In the genomic region with DNA sequence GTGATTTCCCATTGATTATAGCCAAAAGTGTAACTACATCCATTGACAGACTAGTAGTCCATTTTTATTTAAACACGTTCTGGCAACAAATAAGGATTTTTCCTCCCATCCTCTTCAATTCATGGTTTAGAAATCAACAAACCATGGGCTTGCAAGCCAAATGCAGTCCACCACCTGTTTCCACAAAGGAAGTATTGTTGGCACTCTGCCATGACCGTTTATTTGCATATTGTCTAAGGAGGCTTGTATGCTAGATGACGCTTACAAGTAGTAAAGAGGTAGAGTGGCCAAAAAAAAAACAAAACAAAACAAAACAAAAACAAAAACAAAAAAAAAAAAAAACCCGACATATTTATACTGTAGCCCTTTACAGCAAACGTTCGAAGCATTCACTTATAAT, we compare ENCODE assay signal across 12 mouse cellular contexts. TPM values are rescaled to one million over a fixed set of nuclear protein-coding genes. Genes with fewer than 3 reads are reported as not detected.
A peak's percentile ranks its signal among the peaks of the same experiment; 100 is the strongest.
DNase-seq lines count a peak whose midpoint lies in the region; TF ChIP-seq lines count a peak whose summit lies in the region.
"Had no signal": no experiment of that assay in that cellular context is flagged by ENCODE, and none has a peak within 500 bp of the region (broad histone marks: within the 10 kb centered on the region; RNA-seq: fewer than 3 reads in every experiment).

No protein-coding gene starts in this region.

- no peaks in the 10 kb centered on the region for H3K27me3 ChIP-seq in heart, embryonic 10.5 days (ENCODE audit: insufficient read depth, poor library complexity, severe bottlenecking)
- H3K27me3 ChIP-seq: hindbrain, embryonic 12.5 days had no signal

- H3K4me1 ChIP-seq in heart, embryonic 10.5 days, result no peaks in the 10 kb centered on the region; the same call in 1 of the 2 replicates

- DNase-seq in heart, adult 11 months, result peak; percentile 87
- DNase-seq in heart, embryonic 10.5 days (ENCODE audit: low spot score), result no peak
- DNase-seq in layer of hippocampus, adult 2 months (ENCODE audit: low spot score in 2 of 2), result no peak
- DNase-seq in layer of hippocampus, postnatal 14 days (ENCODE audit: low spot score in 2 of 2), result no peak
- peak; percentile 53 to 64 for DNase-seq in B cell, adult 2 months
- DNase-seq in forelimb bud, embryonic 11.5 days (ENCODE audit: low read depth, low spot score), result peak; percentile 24
- DNase-seq in thymus, postnatal 0 days (ENCODE audit: low spot score), result no peak
- DNase-seq: embryo, embryonic 11 days; liver had no signal

- H3K9me3 ChIP-seq in heart, embryonic 10.5 days, result no peaks in the 10 kb centered on the region
- H3K9me3 ChIP-seq: hindbrain, embryonic 12.5 days had no signal

- H3K36me3 ChIP-seq in heart, embryonic 10.5 days, result no peaks in the 10 kb centered on the region
- H3K36me3 ChIP-seq: hindbrain, embryonic 12.5 days had no signal

- 75% methylated on average over 6 of the region's 6 CpGs for WGBS in heart, embryonic 10.5 days

- no peak overlapping the region for H3K27ac ChIP-seq in heart, embryonic 10.5 days
- peak overlapping the region; percentile 79; the same call in 1 of the 2 replicates for H3K27ac ChIP-seq in layer of hippocampus, adult 2 months
- H3K27ac ChIP-seq: hindbrain, embryonic 12.5 days; macrophage; stomach, postnatal 0 days had no signal

- H3K4me3 ChIP-seq in heart, embryonic 10.5 days, result no peak overlapping the region
- H3K4me3 ChIP-seq in layer of hippocampus, adult 2 months, result no peak overlapping the region
- H3K4me3 ChIP-seq: hindbrain, embryonic 12.5 days had no signal

- no peak for TF ChIP-seq CTCF in layer of hippocampus, adult 2 months (conservative IDR thresholded peaks at IDR 0.05)

RNA-seq across cellular contexts. Expression of a gene that starts 3.3 kb away (rescaled TPM):
- polyA plus RNA-seq in heart, embryonic 10.5 days (2016; fragmentation: Nextera tagmentation; extraction: Ambion mirVana), result 6.5 and 6.8 TPM in 2 replicates
- 10 to 100 TPM; 42.4 to 47.8 TPM for total RNA-seq in layer of hippocampus, adult 2 months (2021)
- 10 to 100 TPM; 47.4 to 50.0 TPM for total RNA-seq in layer of hippocampus, postnatal 14 days (2021)
- 13.3 and 14.5 TPM in 2 replicates for polyA plus RNA-seq in thymus, postnatal 0 days (2015; fragmentation: Nextera tagmentation; extraction: Ambion mirVana)

RNA-seq across cellular contexts. Expression of a gene that starts 7.6 kb away (rescaled TPM):
- polyA plus RNA-seq in heart, embryonic 10.5 days (2016; fragmentation: Nextera tagmentation; extraction: Ambion mirVana), result not detected in 2 replicates
- 1 to 10 TPM; 2.6 to 3.2 TPM for total RNA-seq in layer of hippocampus, adult 2 months (2021)
- 1 to 10 TPM; 1.9 to 2.9 TPM for total RNA-seq in layer of hippocampus, postnatal 14 days (2021)
- not detected in 2 replicates for polyA plus RNA-seq in thymus, postnatal 0 days (2015; fragmentation: Nextera tagmentation; extraction: Ambion mirVana)
- polyA plus RNA-seq: hindbrain, embryonic 12.5 days; stomach, postnatal 0 days had no signal

Comparison
In these comparisons a context has a peak if more than half of its experiments do, and no peak if none do; other contexts are left out.
1. DNase-seq: peak in heart, adult 11 months (single experiment), B cell, adult 2 months (2 of 2) and forelimb bud, embryonic 11.5 days (single experiment); none in heart, embryonic 10.5 days (single experiment), layer of hippocampus, adult 2 months (0 of 2), layer of hippocampus, postnatal 14 days (0 of 2) and thymus, postnatal 0 days (single experiment).